Mouse (Mus musculus) stomach, embryonic 16.5 days (tissue): ENCODE data around the gene Rac3. TPM values are rescaled to one million over a fixed set of nuclear protein-coding genes. Genes with fewer than 3 reads are reported as not detected.
A peak's percentile ranks its signal among the peaks of the same experiment; 100 is the strongest.

Source experiments
- ATAC-seq: fragments of 200-750 bp; cut with Nextera tagmentation; 2 replicates; pipeline ENCODE4 v1.8.0; 2017; ENCODE audit warnings: moderate number of reproducible peaks, moderate TSS enrichment; ENCODE audit not compliant: insufficient read depth, low FRiP score
- H3K27ac ChIP-seq: fragments of 300-500 bp; sonication (generic); 2 replicates; pipeline ENCODE4 v1.5.1; 2014; ENCODE audit warnings: low read length
- H3K27me3 ChIP-seq: fragments of 300-500 bp; sonication (generic); 2 replicates; pipeline ENCODE4 v1.6.1; 2014; ENCODE audit warnings: low read length, control low read depth, mixed read lengths; ENCODE audit not compliant: control insufficient read depth, insufficient read depth
- H3K36me3 ChIP-seq: fragments of 300-500 bp; sonication (generic); 2 replicates; pipeline ENCODE4 v1.6.1; 2014; ENCODE audit warnings: low read length; ENCODE audit not compliant: control insufficient read depth, insufficient read depth
- H3K4me1 ChIP-seq: fragments of 300-500 bp; sonication (generic); 2 replicates; pipeline ENCODE4 v1.6.1; 2014; ENCODE audit warnings: low read length, control low read depth, mixed read lengths; ENCODE audit not compliant: control insufficient read depth, insufficient read depth
- H3K4me2 ChIP-seq: fragments of 300-500 bp; sonication (generic); 2 replicates; pipeline ENCODE4 v1.6.1; 2014; ENCODE audit warnings: low read depth, low read length, mixed read lengths
- H3K4me3 ChIP-seq: fragments of 300-500 bp; sonication (generic); replicated peaks from 2 replicates; pipeline ENCODE4 v1.5.1; 2014; ENCODE audit warnings: mild to moderate bottlenecking, low read length
- H3K9ac ChIP-seq: fragments of 300-500 bp; sonication (generic); 2 replicates; pipeline ENCODE4 v1.6.1; 2014; ENCODE audit warnings: low read length
- H3K9me3 ChIP-seq: fragments of 300-500 bp; sonication (generic); replicated peaks from 2 replicates; pipeline ENCODE4 v1.6.1; 2016; ENCODE audit warnings: low read length, control low read depth; ENCODE audit not compliant: control insufficient read depth
- WGBS: fragments of 180-500 bp; shearing (Covaris S2); extraction: QIAGEN DNeasy Blood & Tissue Kit; methylation state at CpG from one replicate; pipeline ENCODE4 v1.1.7; 2014; 5-methylcytosine and 5-hydroxymethylcytosine counted together
- polyA plus RNA-seq: library from polyadenylated mRNA; unstranded; fragments of >200 nt; fragmentation: Nextera tagmentation; extraction: Ambion mirVana; gene quantifications from 2 replicates; pipeline ENCODE4 v1.2.1, GENCODE M21; 2015

Rac3 gene
- polyA plus RNA-seq, 1 experiment from 2014 or later, result 35.3 TPM

GRCm38 (mm10) chr11:120711980-120712604, 9.2 kb upstream of the Rac3 start:
- Histone ChIP-seq H3K27me3 (no peaks in the 10 kb centered on the region), H3K9ac (peak overlapping the region; percentile 52; the same call in 1 of the 2 replicates), H3K4me3 (peak overlapping the region; percentile 63), H3K9me3 (no peaks in the 10 kb centered on the region), H3K4me1 (peaks cover 33% of the 10 kb centered on the region), H3K27ac (no peak overlapping the region), H3K36me3 (no peaks in the 10 kb centered on the region), H3K4me2 (peak overlapping the region; percentile 97; the same call in 1 of the 2 replicates)
- no peak for ATAC-seq
- WGBS, result 66% methylated on average over 8 of the region's 8 CpGs

DNA sequence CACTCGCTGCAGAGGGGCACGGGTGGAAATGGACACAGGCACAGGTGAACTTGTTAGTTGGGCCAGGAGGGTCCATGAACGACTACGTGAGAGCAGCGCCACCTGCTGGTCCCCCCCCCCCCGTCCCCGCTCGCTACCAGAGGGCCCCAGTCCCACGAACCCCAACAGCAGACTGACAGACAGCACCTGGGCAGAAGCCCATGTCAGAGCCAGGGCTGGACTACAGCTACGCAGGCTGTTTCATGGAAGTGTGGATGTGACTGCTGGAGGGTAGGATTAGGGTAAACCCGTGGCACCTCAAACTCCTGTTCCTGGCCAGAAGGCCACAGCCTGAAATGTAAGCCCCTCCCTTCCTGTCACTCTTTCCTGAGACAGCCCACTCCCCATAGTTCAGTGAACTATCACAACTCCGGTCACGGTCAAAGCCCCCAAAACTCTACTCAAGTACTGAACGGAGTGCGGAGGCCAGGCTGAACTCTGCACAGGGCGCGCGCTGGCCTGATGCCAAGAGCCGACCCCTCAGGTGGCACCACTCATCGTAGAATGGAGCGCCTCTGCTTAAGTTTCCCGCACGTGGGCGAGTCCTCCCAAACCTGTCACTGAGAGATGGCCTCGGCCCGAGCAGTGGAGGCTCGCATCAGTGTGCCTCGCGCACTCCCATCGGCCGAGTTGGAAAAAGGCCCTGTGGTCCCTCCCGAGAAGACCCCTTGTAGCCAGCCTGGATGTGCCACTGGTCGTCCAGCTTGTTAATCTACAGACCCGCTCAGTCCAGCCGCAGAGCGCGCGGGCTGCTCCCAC, 8.3 kb upstream of the Rac3 start:
- no peaks in the 10 kb centered on the region for H3K36me3 ChIP-seq
- H3K4me3 ChIP-seq, result peak overlapping the region; percentile 63
- no peaks in the 10 kb centered on the region for H3K9me3 ChIP-seq
- peak overlapping the region; percentile 97 for H3K4me2 ChIP-seq
- peak; percentile 31 for ATAC-seq
- peak overlapping the region; percentile 68 for H3K27ac ChIP-seq
- under 1% methylated on average over 38 of the region's 38 CpGs for WGBS
- peaks cover 27% of the 10 kb centered on the region for H3K4me1 ChIP-seq
- no peaks in the 10 kb centered on the region for H3K27me3 ChIP-seq
- peak overlapping the region; percentile 75 for H3K9ac ChIP-seq

DNA sequence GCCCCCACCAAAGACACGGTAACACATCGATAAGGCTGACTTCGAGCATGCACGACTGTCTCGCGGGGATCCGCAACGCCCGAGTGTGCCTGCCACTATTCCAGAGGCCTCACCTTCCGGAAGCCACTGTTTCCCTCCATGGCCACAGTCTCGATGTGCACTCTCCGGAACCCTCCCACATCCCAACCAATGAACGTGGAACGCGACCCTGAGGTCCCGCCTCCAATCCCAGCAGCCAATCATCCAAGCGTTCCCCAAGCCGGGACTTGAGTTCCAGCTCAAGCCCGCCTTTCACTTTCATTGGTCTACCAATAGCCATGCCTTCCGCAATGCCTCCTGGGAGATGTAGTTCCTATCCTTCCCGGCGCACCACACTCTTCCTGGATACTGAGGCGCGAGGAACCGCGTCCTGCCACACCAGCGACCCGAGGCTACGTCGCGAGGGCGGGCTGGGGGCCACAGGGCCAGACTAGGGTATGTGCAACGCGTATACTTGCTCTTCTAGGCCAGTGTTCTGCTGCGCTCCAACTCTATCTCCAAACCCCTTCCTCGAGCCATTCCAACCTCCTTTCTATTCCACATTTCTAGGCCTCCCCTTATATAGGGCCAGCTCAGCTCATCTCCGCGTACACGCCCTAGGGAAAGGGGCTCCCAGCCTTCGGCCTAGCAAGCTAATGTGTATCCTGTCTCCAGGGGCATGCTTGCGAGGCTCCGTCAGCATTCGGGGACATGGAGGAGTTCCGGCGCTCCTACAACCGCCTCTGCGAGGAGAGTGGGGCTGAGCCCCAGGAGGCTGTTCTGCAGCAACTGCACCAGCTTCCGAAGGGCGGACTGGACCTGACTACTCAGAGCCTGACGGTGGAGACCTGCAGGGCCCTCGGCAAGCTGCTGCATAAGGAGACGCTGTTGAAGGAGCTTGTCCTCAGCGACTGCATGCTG, 7.4 kb upstream of the Rac3 start, which contains the start of the genes Cenpx and Lrrc45:
Cenpx (minus strand) TSS at position 159 of the 939 bp plus-strand sequence.
Lrrc45 (plus strand) TSS at position 346 of the 939 bp plus-strand sequence.
- Histone ChIP-seq H3K27me3 (no peaks in the 10 kb centered on the region), H3K9me3 (no peaks in the 10 kb centered on the region), H3K4me2 (peak within 1 kb of the TSS; percentile 97), H3K27ac (peak within 1 kb of the TSS; percentile 68), H3K4me1 (peaks cover 23% of the 10 kb centered on the region), H3K9ac (peak within 1 kb of the TSS; percentile 77), H3K36me3 (no peaks in the 10 kb centered on the region; the same call in 1 of the 2 replicates), H3K4me3 (peak within 1 kb of the TSS; percentile 63)
- 2% methylated on average over 53 of the region's 53 CpGs for WGBS
- peak; percentile 94 for ATAC-seq

DNA sequence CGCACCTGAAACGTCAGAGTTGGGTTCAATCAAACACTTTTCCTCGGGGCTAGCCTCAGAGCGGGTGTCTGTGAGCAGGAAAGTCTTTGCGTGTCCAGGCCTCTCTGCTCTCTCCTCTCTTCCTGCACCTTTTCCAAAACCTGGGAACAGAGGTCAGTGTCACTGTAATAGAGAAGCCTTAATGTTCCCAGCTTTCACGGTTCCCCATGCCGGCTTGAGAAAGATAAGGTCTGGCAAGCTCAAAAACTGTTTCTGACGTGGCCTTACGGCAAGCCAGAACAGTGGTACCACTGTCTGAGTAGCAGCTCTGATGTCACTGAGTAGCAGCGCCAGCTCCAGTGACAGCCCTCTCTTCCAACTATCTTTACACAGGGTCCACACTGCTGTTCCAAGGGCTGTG, 6.7 kb upstream of the Rac3 start:
- WGBS, result 44% methylated on average over 10 of the region's 10 CpGs
- no peaks in the 10 kb centered on the region for H3K9me3 ChIP-seq
- H3K4me3 ChIP-seq, result peak overlapping the region; percentile 63
- H3K4me2 ChIP-seq, result peak overlapping the region; percentile 79
- H3K4me1 ChIP-seq, result peaks cover 16% of the 10 kb centered on the region
- peak overlapping the region; percentile 26; the same call in 1 of the 2 replicates for H3K27ac ChIP-seq
- H3K9ac ChIP-seq, result peak overlapping the region; percentile 77
- no peaks in the 10 kb centered on the region; the same call in 1 of the 2 replicates for H3K36me3 ChIP-seq
- no peaks in the 10 kb centered on the region for H3K27me3 ChIP-seq
- ATAC-seq, result no peak

GRCm38 (mm10) chr11:120715131-120715530, 6.1 kb upstream of the Rac3 start:
- H3K4me2 ChIP-seq, result 0 out of 2 replicates have a peak overlapping the region, but pooled peaks have one; percentile 79
- H3K9ac ChIP-seq, result peak overlapping the region; percentile 77; the same call in 1 of the 2 replicates

DNA sequence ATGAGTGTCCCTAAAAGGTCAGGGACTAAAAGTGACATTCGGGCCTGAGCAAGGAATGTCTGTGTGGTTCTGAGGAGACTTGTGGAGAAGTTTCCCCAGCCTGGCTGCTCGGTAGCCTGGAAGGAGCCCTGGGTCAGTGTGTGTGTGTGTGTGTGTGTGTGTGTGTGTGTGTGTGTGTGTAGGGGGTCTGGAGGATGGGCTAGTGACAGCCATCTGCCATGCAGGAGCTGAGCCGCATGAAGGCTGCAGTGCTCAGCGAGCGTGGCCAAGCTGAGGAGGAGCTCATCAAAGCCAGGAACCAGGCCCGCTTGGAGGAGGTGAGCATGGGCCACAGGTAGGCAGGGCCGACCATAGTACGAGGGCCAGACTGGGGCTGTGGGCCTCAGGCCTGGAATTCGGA, 2.0 kb upstream of the Rac3 start:
- 89% methylated on average over 9 of the region's 9 CpGs for WGBS
- ATAC-seq, result no peak
- H3K4me1 ChIP-seq, result peaks cover 16% of the 10 kb centered on the region
- no peak overlapping the region for H3K9ac ChIP-seq
- no peaks in the 10 kb centered on the region for H3K9me3 ChIP-seq
- no peak overlapping the region for H3K4me2 ChIP-seq
- H3K36me3 ChIP-seq, result no peaks in the 10 kb centered on the region; the same call in 1 of the 2 replicates
- no peak overlapping the region for H3K27ac ChIP-seq
- no peak overlapping the region for H3K4me3 ChIP-seq
- no peaks in the 10 kb centered on the region for H3K27me3 ChIP-seq

More at GRCm38 (mm10) chr11:120715131-120715530, 6.1 kb upstream of the Rac3 start:
- Histone ChIP-seq H3K27ac (no peak overlapping the region), H3K27me3 (no peaks in the 10 kb centered on the region), H3K9me3 (no peaks in the 10 kb centered on the region), H3K4me1 (peaks cover 11% of the 10 kb centered on the region; the same call in 1 of the 2 replicates), H3K36me3 (no peaks in the 10 kb centered on the region; the same call in 1 of the 2 replicates), H3K4me3 (no peak overlapping the region)
- ATAC-seq, result no peak
- WGBS, result 91% methylated on average over 9 of the region's 9 CpGs

DNA sequence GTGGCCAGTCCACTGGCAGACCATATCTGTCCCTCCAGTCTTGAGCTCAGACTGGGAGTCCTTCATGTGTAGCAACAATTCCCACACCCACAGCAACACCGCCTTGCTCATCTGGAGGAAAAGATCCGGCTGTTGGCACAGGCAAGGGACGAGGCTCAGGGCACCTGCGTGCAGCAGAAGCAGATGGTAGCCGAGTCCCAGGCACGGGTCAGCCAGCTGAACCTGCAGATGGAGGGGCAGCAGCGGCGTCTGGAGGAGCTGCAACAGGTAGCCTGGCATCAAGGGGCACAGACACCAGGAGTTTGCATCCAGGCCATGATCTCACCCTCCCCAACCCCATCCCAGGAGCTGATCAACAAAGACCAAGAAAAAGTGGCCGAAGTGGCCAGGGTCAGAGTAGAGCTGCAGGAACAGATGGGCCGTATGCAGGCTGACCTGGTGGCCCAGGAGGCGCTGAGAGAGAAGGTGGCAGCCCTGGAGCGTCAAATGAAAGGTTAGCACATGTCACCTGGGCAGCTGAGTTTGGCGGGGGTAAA, 1.4 kb upstream of the Rac3 start:
- 88% methylated on average over 13 of the region's 13 CpGs for WGBS
- Histone ChIP-seq H3K4me2 (no peak overlapping the region), H3K4me1 (peaks cover 10% of the 10 kb centered on the region), H3K4me3 (no peak overlapping the region), H3K9ac (no peak overlapping the region), H3K36me3 (no peaks in the 10 kb centered on the region; the same call in 1 of the 2 replicates), H3K9me3 (no peaks in the 10 kb centered on the region), H3K27ac (no peak overlapping the region), H3K27me3 (no peaks in the 10 kb centered on the region)
- ATAC-seq, result no peak

DNA sequence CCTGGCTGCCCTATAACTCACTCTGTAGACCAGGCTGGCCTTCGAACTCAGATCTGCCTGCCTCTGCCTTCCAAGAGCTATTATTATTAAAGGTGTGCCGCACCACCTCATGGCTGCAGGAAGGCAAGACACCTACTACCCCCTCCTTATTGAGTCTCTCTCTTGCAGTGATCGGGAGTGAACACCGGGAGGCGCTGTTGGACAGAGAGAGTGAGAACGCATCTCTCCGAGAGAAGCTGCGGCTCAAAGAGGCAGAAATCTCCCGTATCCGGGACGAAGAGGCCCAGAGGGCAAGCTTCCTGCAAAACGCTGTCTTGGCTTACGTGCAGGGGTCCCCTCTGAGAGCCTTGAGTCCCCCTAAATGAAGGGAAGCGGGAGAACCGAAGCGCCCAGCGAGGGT, 820 bp upstream of the Rac3 start:
- H3K9me3 ChIP-seq, result no peaks in the 10 kb centered on the region
- 15% methylated on average over 17 of the region's 17 CpGs for WGBS
- ATAC-seq, result peak; percentile 32; the same call in 1 of the 2 replicates
- peak overlapping the region; percentile 64 for H3K4me3 ChIP-seq
- H3K27ac ChIP-seq, result peak overlapping the region; percentile 67; the same call in 1 of the 2 replicates
- no peaks in the 10 kb centered on the region for H3K27me3 ChIP-seq
- no peaks in the 10 kb centered on the region; the same call in none of the 2 replicates for H3K36me3 ChIP-seq
- peak overlapping the region; percentile 98 for H3K4me2 ChIP-seq
- peaks cover 9% of the 10 kb centered on the region for H3K4me1 ChIP-seq
- H3K9ac ChIP-seq, result peak overlapping the region; percentile 83
